Mouse (Mus musculus) stomach, postnatal 0 days (tissue): ENCODE data around the gene Gm960.

Experiments used
- CTCF ChIP-seq: IDR thresholded peaks from 2 replicates; pipeline ENCODE4 v1.5.1; 2016; ENCODE audit warnings: antibody characterized with exemption, low read depth, mild to moderate bottlenecking, moderate library complexity
- EP300 ChIP-seq: optimal IDR thresholded peaks from 2 replicates; pipeline ENCODE3; 2016; ENCODE audit warnings: antibody characterized with exemption

DNA sequence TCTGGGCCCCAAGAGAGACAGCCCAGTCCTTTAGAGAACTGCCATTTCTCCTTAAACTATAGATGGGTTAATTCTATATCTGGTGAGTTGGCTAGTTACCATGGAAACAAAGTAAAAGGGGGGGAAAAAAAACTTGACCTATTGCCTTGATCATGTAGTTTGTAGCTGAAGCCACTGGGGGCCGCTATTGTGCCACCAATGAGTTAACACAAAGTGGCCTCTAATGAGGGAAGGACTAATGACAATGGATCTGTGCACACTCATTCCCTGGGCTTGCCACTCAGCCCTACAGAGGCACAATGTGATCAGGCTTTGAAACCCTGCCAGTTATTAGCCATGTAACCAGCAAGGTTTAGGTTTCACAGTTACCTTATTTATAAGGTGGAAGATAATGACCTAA, 69.6 kb downstream of the Gm960 start:
- TF ChIP-seq CTCF (peak; percentile 94), EP300 (no peak)
